Mouse (Mus musculus) bone marrow, adult 2 months (tissue): ENCODE measurements around the gene Castor1.

Source experiments
- CTCF ChIP-seq: fragments of 200-500 bp; IDR thresholded peaks from 2 replicates; pipeline ENCODE4 v1.5.1; 2011; ENCODE audit warnings: low read length, control low read depth; ENCODE audit not compliant: control insufficient read depth, insufficient read depth
- POLR2A ChIP-seq: fragments of 200-500 bp; IDR thresholded peaks from 2 replicates; pipeline ENCODE4 v1.6.1; 2011; ENCODE audit warnings: low read depth, mild to moderate bottlenecking, control low read depth, low read length, borderline replicate concordance; ENCODE audit not compliant: control insufficient read depth

- no peak for TF ChIP-seq CTCF
- no peak for TF ChIP-seq POLR2A
These were observed 20.1 kb downstream of the Castor1 start for GRCm38 (mm10) chr11:4238167-4238566.
